ENCODE assay signal across 9 mouse cellular contexts in the genomic region with DNA sequence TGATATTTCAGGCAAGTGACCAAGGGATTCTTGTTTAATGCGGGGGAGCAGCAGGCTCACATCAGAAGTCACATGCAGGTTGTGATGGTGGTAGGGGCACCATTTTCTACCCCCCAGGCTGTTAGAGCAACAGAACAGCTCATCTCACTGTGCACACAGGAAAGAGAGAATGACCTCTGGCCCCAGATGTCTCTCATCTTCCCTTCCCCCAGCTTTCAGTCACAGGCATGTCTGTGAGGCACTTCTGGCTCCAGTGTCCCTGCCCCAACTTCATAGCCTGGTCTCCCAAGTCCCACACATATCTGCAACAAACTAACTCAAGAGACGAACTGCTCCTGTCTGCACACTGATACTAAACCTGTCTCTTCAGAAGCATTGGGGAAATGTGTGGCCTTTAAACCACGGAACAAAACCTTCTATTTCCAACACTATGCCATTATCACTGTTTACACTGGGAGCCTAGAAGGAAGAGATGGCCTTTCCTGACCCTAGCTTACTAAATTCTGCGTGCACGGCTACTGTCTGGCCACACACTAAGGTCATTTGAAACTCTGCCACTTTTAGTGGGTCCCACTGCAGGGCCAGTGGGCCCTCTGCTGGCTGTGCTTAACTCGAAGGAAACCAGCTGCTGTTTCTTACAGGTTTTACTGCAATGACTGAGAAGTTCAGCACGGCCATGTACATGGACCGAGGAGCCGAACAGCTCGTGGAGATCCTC. TPM values are rescaled to one million over a fixed set of nuclear protein-coding genes. Genes with fewer than 3 reads are reported as not detected.
A peak's percentile ranks its signal among the peaks of the same experiment; 100 is the strongest.
DNase-seq lines count a peak whose midpoint lies in the region; ATAC-seq and TF ChIP-seq lines count a peak whose summit lies in the region.
"Had no signal": no experiment of that assay in that cellular context is flagged by ENCODE, and none has a peak within 500 bp of the region (broad histone marks: within the 10 kb centered on the region; RNA-seq: fewer than 3 reads in every experiment).

No protein-coding gene starts in this region.

- no peak overlapping the region for H3K4me3 ChIP-seq in heart, embryonic 11.5 days (ENCODE audit: low read depth, low read length)
- no peak overlapping the region for H3K4me3 ChIP-seq in kidney, adult 2 months (ENCODE audit: insufficient read depth, low read depth, low read length)
- H3K4me3 ChIP-seq in lung, embryonic 16.5 days (ENCODE audit: low read length): no peak overlapping the region
- no peak overlapping the region for H3K4me3 ChIP-seq in testis, adult 2 months (ENCODE audit: control insufficient read depth, low read depth, low read length)

- no peak overlapping the region for H3K27ac ChIP-seq in heart, embryonic 11.5 days (ENCODE audit: low read depth, low read length)
- no peak overlapping the region for H3K27ac ChIP-seq in kidney, adult 2 months (ENCODE audit: insufficient read depth, low read depth, low read length)
- H3K27ac ChIP-seq in lung, embryonic 16.5 days (ENCODE audit: low read length): no peak overlapping the region
- H3K27ac ChIP-seq in testis, adult 2 months (ENCODE audit: control insufficient read depth, insufficient read depth, low read depth, low read length): no peak overlapping the region

- peaks cover 6% of the 10 kb centered on the region for H3K4me1 ChIP-seq in heart, embryonic 11.5 days (ENCODE audit: control insufficient read depth, insufficient read depth, low read length)
- peaks cover 9% of the 10 kb centered on the region; the same call in 1 of the 2 replicates for H3K4me1 ChIP-seq in kidney, adult 2 months (ENCODE audit: control insufficient read depth, insufficient read depth, low read length)
- H3K4me1 ChIP-seq in lung, embryonic 16.5 days (replicated peaks; ENCODE audit: control insufficient read depth, insufficient read depth, low read length): peaks cover 5% of the 10 kb centered on the region; the same call in 1 of the 2 replicates
- H3K4me1 ChIP-seq in testis, adult 2 months (ENCODE audit: control insufficient read depth, insufficient read depth, low read length): no peaks in the 10 kb centered on the region

- peak; percentile 89 for DNase-seq in heart, adult 11 months
- DNase-seq in adrenal gland, adult 18-20 months (ENCODE audit: low spot score in 2 of 2): peak; percentile 34 to 40
- DNase-seq in gastrocnemius, adult 8-10 months (ENCODE audit: low spot score in 2 of 2): peak; percentile 16 to 36
- peak; percentile 88 for DNase-seq in kidney, adult 2 months
- DNase-seq in layer of hippocampus, adult 9-10 months (ENCODE audit: low spot score): no peak

- WGBS in heart, embryonic 11.5 days (ENCODE audit: insufficient replicate concordance): 32% methylated on average over 10 of the region's 10 CpGs
- 20% methylated on average over 10 of the region's 10 CpGs for WGBS in kidney, adult 2 months
- 19% methylated on average over 10 of the region's 10 CpGs for WGBS in lung, embryonic 16.5 days

- H3K4me2 ChIP-seq in heart, embryonic 11.5 days: no peak overlapping the region
- H3K4me2 ChIP-seq in lung, embryonic 16.5 days (ENCODE audit: low read depth, low read length): no peak overlapping the region

- no peak; the same call in 1 of the 2 replicates for ATAC-seq in heart, embryonic 11.5 days (replicated peaks; ENCODE audit: insufficient number of reproducible peaks, low FRiP score, low TSS enrichment)
- ATAC-seq in lung, embryonic 16.5 days (ENCODE audit: low read depth): peak; percentile 73; the same call in 1 of the 2 replicates

- H3K36me3 ChIP-seq in heart, embryonic 11.5 days (ENCODE audit: control insufficient read depth, insufficient read depth, low read length): no peaks in the 10 kb centered on the region
- H3K36me3 ChIP-seq in kidney, adult 2 months (ENCODE audit: control insufficient read depth, insufficient read depth, low read length): no peaks in the 10 kb centered on the region
- H3K36me3 ChIP-seq in lung, embryonic 16.5 days (ENCODE audit: control insufficient read depth, insufficient read depth, low read length): no peaks in the 10 kb centered on the region
- H3K36me3 ChIP-seq in testis, adult 2 months (ENCODE audit: control insufficient read depth, insufficient read depth, low read length): no peaks in the 10 kb centered on the region

- TF ChIP-seq CTCF in kidney, adult 2 months (conservative IDR thresholded peaks at IDR 0.05; ENCODE audit: insufficient read depth, insufficient read length, low read depth, low read length): peak; percentile 90
- TF ChIP-seq CTCF in testis, adult 2 months (IDR thresholded peaks at IDR 0.05; ENCODE audit: control insufficient read depth, insufficient read depth, insufficient replicate concordance, low read depth, low read length): peak; percentile 28; the same call in 1 of the 2 replicates

- H3K9me3 ChIP-seq in heart, embryonic 11.5 days (replicated peaks; ENCODE audit: control insufficient read depth, low read length): no peaks in the 10 kb centered on the region
- no peaks in the 10 kb centered on the region for H3K9me3 ChIP-seq in lung, embryonic 16.5 days (ENCODE audit: control insufficient read depth, low read length)

- no peak overlapping the region for H3K9ac ChIP-seq in heart, embryonic 11.5 days (ENCODE audit: low read depth, low read length)
- H3K9ac ChIP-seq in lung, embryonic 16.5 days (ENCODE audit: low read length): no peak overlapping the region

- H3K27me3 ChIP-seq in heart, embryonic 11.5 days (ENCODE audit: control insufficient read depth, insufficient read depth, low read length): no peaks in the 10 kb centered on the region
- H3K27me3 ChIP-seq in kidney, adult 2 months (replicated peaks; ENCODE audit: control insufficient read depth, insufficient read depth, low read length): no peaks in the 10 kb centered on the region
- H3K27me3 ChIP-seq in lung, embryonic 16.5 days (ENCODE audit: control insufficient read depth, insufficient read depth, low read depth, low read length): no peaks in the 10 kb centered on the region
- H3K27me3 ChIP-seq in testis, adult 2 months (ENCODE audit: control insufficient read depth, insufficient read depth, low read length): no peaks in the 10 kb centered on the region

- no peak for TF ChIP-seq POLR2A in kidney, adult 2 months (IDR thresholded peaks at IDR 0.05; ENCODE audit: low read depth, low read length)
- TF ChIP-seq POLR2A in testis, adult 2 months (IDR thresholded peaks at IDR 0.05; ENCODE audit: control insufficient read depth, low read depth, low read length): no peak

RNA-seq across cellular contexts. Expression of a gene that starts 18.5 kb away (rescaled TPM):
- not detected in 2 replicates for polyA plus RNA-seq in heart, embryonic 11.5 days (2014; fragmentation: Nextera tagmentation; extraction: Ambion mirVana)
- 1 to 10 TPM; 1.5 to 3.8 TPM for total RNA-seq in adrenal gland, adult 18-20 months (2021)
- total RNA-seq in gastrocnemius, adult 8-10 months (2022): not detected
- polyA plus RNA-seq in kidney, adult 2 months (2012; rRNA removed): 0.34 and 0.39 TPM in 2 replicates
- polyA plus RNA-seq in lung, embryonic 16.5 days (2015; fragmentation: Nextera tagmentation; extraction: Ambion mirVana): not detected in 2 replicates
- 82.5 and 86.7 TPM in 2 replicates for polyA plus RNA-seq in testis, adult 2 months (2012; rRNA removed)
- polyA plus RNA-seq: large intestine, adult 2 months had no signal

RNA-seq across cellular contexts. Expression of a gene that starts 43.0 kb away (rescaled TPM):
- 212 and 216 TPM in 2 replicates for polyA plus RNA-seq in heart, embryonic 11.5 days (2014; fragmentation: Nextera tagmentation; extraction: Ambion mirVana)
- 100 to 1,000 TPM; 231 to 456 TPM for total RNA-seq in adrenal gland, adult 18-20 months (2021)
- total RNA-seq in gastrocnemius, adult 8-10 months (2022): 100 to 1,000 TPM; 273 to 322 (median 311) TPM
- polyA plus RNA-seq in kidney, adult 2 months (2012; rRNA removed): 277 and 335 TPM in 2 replicates
- 137 and 144 TPM in 2 replicates for polyA plus RNA-seq in lung, embryonic 16.5 days (2015; fragmentation: Nextera tagmentation; extraction: Ambion mirVana)
- polyA plus RNA-seq in testis, adult 2 months (2012; rRNA removed): 320 and 352 TPM in 2 replicates

RNA-seq across cellular contexts. Expression of a gene that starts 43.2 kb away (rescaled TPM):
- 18.9 and 19.6 TPM in 2 replicates for polyA plus RNA-seq in heart, embryonic 11.5 days (2014; fragmentation: Nextera tagmentation; extraction: Ambion mirVana)
- total RNA-seq in adrenal gland, adult 18-20 months (2021): 10 to 100 TPM; 32.5 to 40.6 TPM
- 100 to 1,000 TPM; 285 to 320 (median 302) TPM for total RNA-seq in gastrocnemius, adult 8-10 months (2022)
- 24.3 and 24.7 TPM in 2 replicates for polyA plus RNA-seq in kidney, adult 2 months (2012; rRNA removed)
- 15.9 and 18.9 TPM in 2 replicates for polyA plus RNA-seq in lung, embryonic 16.5 days (2015; fragmentation: Nextera tagmentation; extraction: Ambion mirVana)
- 156 and 161 TPM in 2 replicates for polyA plus RNA-seq in testis, adult 2 months (2012; rRNA removed)

Comparison
In these comparisons a context has a peak if more than half of its experiments do, and no peak if none do; other contexts are left out.
1. RNA of a gene that starts 18.5 kb away (polyA plus RNA-seq): 82.5 to 86.7 TPM in testis, adult 2 months; 0.34 to 0.39 TPM in kidney, adult 2 months, not detected in lung, embryonic 16.5 days and not detected in heart, embryonic 11.5 days; every median in the first group is over 10 times any median in the second.